Mouse (Mus musculus): ENCODE data around the gene Msh5.
"Not testable (repeated sequence)": the region's sequence is repeated elsewhere in the genome, so short reads cannot be mapped to it uniquely, and the experiment has no call there.

DNA sequence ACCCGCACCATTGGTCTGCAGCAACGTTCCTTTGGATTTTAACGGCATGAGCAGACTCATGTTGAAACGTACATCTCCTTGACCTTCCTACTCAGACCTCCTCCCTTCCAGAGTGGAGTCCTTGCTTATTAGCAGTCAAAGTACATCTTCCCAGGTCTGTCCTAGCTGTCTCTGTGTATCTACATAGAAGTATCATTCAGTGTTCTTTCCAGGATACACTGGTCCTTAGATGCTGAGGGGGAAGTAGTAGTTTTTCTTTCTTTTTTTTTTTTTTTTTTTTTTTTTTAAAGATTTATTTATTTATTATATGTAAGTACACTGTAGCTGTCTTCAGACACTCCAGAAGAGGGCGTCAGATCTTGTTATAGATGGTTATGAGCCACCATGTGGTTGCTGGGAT, 40.6 kb downstream of the Msh5 start:
- not testable (repeated sequence) for TF ChIP-seq GATA1, TAL1 (IDR thresholded peaks at IDR 0.05; ENCODE audit: low read length)

All from erythroblast, embryonic 14.5 days (primary cell).